Mouse (Mus musculus) spleen, adult 2 months (tissue): ENCODE measurements at regions not wholly inside any gene's neighbourhood (a gene's known extent, or its start where the extent isn't known, plus 50 kb on each side); places are given as distances from the start of the nearest gene placed in this dataset.

Experiments
- CTCF ChIP-seq: fragments of 200-500 bp; IDR thresholded peaks from 2 replicates; pipeline ENCODE4 v1.5.1; 2011; ENCODE audit warnings: mild to moderate bottlenecking, inconsistent platforms; ENCODE audit not compliant: insufficient read depth, insufficient read length, insufficient replicate concordance; ENCODE audit errors: extremely low read depth
- POLR2A ChIP-seq: fragments of 200-500 bp; IDR thresholded peaks from 2 replicates; pipeline ENCODE4 v1.6.1; 2011; ENCODE audit warnings: low read depth, low read length, inconsistent platforms

DNA sequence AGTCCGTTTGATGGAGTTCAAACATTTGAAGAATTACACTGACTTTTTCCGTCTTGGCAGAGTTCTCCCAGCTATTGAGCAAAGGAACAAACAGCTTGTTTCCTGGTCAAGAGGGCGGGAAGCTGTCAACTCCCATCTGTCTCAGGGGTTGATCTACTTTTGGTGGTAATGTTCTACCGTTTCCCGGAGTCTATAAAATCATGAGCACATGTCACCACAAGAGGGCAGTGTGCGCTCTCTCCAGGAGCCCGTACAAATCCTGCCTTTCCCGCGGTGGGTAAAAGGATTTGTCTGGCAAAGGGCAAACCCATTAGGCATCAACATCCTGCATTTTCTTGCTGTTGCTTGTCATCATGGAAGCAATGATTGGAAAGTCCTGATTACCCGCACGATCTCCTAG, 106.1 kb upstream of the Zfp64 start:
- TF ChIP-seq CTCF, result peak; percentile 60; the same call in 1 of the 2 replicates
- no peak for TF ChIP-seq POLR2A
